Mouse (Mus musculus): ENCODE results near the gene Alkbh5.

Alkbh5 gene

GRCm38 (mm10) chr11:60536180-60536858 is at the start of gene Alkbh5:
TSS of gene Alkbh5 (plus strand) at chr11:60536381.
- in situ Hi-C loops (cut with MboI, MseI) = no loop called here

GRCm38 (mm10) chr11:60492726-60493125 is 43.5 kb upstream of the Alkbh5 start:
- in situ Hi-C loops (cut with MboI, MseI) = no loop called here

- in situ Hi-C loops (cut with MboI, MseI) = no loop called here
Measured at GRCm38 (mm10) chr11:60495692-60496091, 40.5 kb upstream of the Alkbh5 start.

GRCm38 (mm10) chr11:60507281-60507680 is 28.9 kb upstream of the Alkbh5 start:
- in situ Hi-C loops (cut with MboI, MseI) = no loop called here

GRCm38 (mm10) chr11:60508950-60509349 is 27.2 kb upstream of the Alkbh5 start:
- in situ Hi-C loops (cut with MboI, MseI) = no loop called here

GRCm38 (mm10) chr11:60509500-60509899 is 26.7 kb upstream of the Alkbh5 start:
- in situ Hi-C loops (cut with MboI, MseI) = no loop called here

GRCm38 (mm10) chr11:60511893-60512292 is 24.3 kb upstream of the Alkbh5 start:
- in situ Hi-C loops (cut with MboI, MseI) = no loop called here

GRCm38 (mm10) chr11:60512520-60512919 is 23.7 kb upstream of the Alkbh5 start:
- in situ Hi-C loops (cut with MboI, MseI) = no loop called here

- in situ Hi-C loops (cut with MboI, MseI) = no loop called here
Measured at GRCm38 (mm10) chr11:60514941-60515340, 21.2 kb upstream of the Alkbh5 start.

- in situ Hi-C loops (cut with MboI, MseI) = no loop called here
Measured at GRCm38 (mm10) chr11:60518305-60518704, 17.9 kb upstream of the Alkbh5 start.

- in situ Hi-C loops (cut with MboI, MseI) = loop anchor here (10.0 kb wide), 1 partner anchor 727 kb away; no protein-coding TSS in a partner anchor
Measured at GRCm38 (mm10) chr11:60522027-60522426, 14.2 kb upstream of the Alkbh5 start.

GRCm38 (mm10) chr11:60522661-60523365 is 13.4 kb upstream of the Alkbh5 start:
- in situ Hi-C loops (cut with MboI, MseI) = loop anchor here (10.0 kb wide), 1 partner anchor 728 kb away; no protein-coding TSS in a partner anchor

- in situ Hi-C loops (cut with MboI, MseI) = loop anchor here (10.0 kb wide), 1 partner anchor 732 kb away; no protein-coding TSS in a partner anchor
Measured at GRCm38 (mm10) chr11:60526461-60526860, 9.7 kb upstream of the Alkbh5 start.

- in situ Hi-C loops (cut with MboI, MseI) = no loop called here
Measured at GRCm38 (mm10) chr11:60535676-60536075, 505 bp upstream of the Alkbh5 start.

- in situ Hi-C loops (cut with MboI, MseI) = no loop called here
Measured at GRCm38 (mm10) chr11:60536859-60537467, 782 bp downstream of the Alkbh5 start.

GRCm38 (mm10) chr11:60537468-60538347 is 1.5 kb downstream of the Alkbh5 start:
- in situ Hi-C loops (cut with MboI, MseI) = no loop called here

- in situ Hi-C loops (cut with MboI, MseI) = no loop called here
Measured at GRCm38 (mm10) chr11:60538371-60539281, 2.4 kb downstream of the Alkbh5 start.

- in situ Hi-C loops (cut with MboI, MseI) = no loop called here
Measured at GRCm38 (mm10) chr11:60539540-60539939, 3.4 kb downstream of the Alkbh5 start.

GRCm38 (mm10) chr11:60540002-60540610 is 3.9 kb downstream of the Alkbh5 start:
- in situ Hi-C loops (cut with MboI, MseI) = no loop called here

GRCm38 (mm10) chr11:60540761-60541160 is 4.6 kb downstream of the Alkbh5 start:
- in situ Hi-C loops (cut with MboI, MseI) = no loop called here

Data from T-helper 2 cell (primary cell).